Mouse (Mus musculus) c-Kit-positive CD71-positive TER-119-negative erythroid progenitor cells, embryonic 14.5 days (primary cell): ENCODE measurements at regions not wholly inside any gene's neighbourhood (a gene's known extent, or its start where the extent isn't known, plus 50 kb on each side); places are given as distances from the start of the nearest gene placed in this dataset.

Source experiments
- DNase-seq: peaks from one replicate; pipeline ENCODE4 v3.0.0-alpha.2; 2013; ENCODE audit warnings: low read depth

DNA sequence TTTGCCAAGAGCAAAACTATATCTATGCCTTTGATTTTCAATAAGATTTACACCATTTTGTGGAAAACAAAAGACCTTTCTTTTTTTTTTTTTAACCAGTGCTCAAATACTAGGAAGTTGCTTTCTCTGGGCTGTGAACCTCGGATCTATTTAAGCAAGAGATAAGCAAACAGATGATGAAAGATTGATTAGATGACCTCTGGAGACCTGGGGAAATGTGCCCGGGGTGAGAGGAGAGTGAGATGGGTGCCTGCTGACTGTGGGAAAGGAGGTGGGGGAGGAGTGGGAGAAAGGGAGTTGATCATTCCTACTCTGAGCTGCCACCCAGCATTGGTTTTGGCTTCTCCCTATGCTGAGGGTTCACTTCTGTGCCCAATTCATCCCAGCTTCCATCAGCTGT is 595.3 kb downstream of the Epha4 start:
- DNase-seq = no peak

DNA sequence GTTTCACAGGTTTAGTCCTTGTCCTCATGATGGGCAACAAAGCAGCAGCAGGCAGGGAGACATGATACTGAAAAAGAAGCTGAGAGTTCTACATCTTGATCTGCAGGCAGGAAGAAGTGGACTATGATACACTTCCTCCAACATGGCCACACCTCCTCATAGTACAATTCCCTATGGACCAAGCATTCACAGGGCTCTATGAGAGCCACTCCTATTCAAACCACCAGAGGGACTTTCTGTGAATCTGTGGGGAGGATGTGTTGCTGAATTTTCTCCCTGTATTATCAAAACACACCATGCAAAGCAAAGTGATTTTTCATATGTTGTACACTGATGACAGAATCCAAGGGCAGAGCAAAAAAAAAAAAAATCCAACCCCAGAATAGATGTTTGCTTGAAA is 594.3 kb downstream of the Epha4 start:
- DNase-seq = no peak

DNA sequence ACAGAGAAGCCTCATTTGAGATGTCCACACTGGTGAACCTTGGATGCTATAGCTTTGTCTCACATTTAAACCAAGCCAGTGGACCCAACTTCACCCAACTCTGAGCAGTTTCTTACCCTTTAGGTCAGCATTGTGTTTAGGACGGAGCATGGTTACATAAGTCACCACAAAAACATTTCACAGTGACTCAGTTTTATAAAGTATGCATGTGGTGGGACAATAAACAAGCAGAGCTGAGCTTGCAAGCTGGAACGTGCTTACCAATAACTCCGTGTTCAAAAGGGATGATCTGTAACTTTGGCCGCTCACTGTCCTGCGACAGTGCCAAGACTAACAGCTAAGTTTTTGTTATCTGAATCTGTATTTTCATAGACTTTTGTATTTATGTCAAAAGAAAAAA is 587.8 kb downstream of the Epha4 start:
- no peak for DNase-seq

DNA sequence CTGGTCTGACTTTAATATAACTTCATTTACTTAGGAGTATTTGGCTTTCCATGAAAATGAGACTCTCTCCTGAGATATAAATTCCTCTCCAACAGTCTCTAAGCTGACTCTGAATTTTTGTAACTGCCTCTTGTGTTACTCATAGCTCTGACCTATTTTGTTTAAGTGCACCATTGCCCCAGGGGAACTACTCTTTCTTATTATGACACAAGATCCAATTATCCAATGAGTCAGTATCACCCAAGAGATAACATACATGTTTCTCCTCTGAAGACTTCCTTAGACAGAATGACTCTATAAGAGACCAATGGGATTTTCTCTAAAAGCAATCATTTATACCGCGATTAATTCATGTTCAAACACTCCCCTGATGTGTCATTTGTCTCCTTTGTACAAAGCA is 586.9 kb downstream of the Epha4 start:
- no peak for DNase-seq

DNA sequence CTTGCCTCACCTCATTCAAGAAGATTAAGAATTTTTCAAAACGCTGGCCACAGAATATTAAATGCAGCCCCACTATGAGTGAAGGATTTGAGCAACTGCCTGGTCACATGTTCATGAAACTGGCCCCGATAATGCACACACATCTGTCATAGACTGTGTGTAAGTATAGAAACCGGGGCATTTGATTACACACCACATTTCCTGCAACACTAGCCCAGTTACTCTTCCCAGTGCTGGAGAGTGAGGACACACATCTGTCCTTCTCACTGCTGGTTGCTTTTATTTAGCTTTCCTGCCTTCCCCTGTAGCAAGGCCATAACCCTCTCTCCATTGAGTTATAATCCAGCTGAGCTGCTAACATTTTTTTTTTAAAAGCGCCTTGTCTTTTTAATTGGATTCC is 581.4 kb downstream of the Epha4 start:
- DNase-seq = no peak

DNA sequence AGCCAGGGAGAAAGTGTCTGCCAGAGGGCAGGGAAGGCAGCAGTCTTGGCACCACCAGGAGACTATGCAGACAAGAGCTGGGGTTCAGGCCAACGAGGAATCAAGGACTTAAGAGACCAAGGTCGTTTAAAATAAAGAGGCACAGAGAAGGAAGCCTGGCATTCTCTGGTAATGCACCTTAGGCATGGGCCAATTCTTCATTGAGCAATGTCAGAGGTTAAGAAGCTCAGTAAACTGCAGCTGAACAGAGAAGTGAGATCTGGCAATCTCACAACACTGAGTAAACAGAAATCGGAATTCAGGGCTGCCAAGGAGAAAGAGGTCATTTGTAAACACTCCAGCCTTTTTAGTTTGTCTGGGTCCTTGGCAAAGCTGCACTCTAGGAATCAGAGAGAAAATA is 572.2 kb downstream of the Epha4 start:
- DNase-seq = no peak

DNA sequence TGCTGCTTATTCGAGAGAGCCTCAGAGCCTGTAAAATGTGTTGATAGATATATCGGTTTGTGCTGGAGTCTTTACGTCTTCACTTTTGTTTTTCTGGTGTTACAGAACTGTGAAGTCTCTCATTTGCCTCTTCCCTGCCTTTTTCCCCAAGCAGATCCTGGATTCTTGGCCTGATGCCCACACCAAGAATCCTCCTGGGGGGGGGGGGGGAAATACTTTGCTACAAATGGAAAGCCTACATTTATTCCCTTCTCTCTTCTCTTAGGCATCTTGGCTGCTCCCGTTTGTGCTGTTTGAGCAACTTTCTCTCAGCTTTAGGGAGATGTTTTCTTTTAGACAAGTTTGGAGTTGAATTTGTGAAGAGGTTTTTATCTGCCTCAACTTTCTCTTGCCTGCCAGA is 570.8 kb downstream of the Epha4 start:
- no peak for DNase-seq

DNA sequence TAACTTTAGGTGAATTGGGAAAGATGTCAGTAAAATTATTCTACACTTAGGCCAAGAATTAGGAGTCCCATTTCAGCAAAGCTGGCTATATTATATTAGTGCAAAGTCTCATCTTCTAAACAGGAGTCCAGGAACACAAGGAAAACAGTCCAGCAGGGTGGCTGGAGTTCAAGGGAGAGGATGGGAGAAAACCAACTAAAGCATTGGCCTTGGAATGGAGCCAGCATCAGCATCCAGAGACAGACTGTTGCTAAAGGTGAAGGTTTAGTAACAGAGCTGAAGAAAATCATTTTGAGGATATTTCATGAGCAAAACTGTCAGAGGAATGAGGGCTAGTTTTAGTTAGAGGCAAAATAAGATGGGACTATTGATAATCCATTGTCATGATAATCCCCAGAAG is 559.9 kb downstream of the Epha4 start:
- DNase-seq = no peak

DNA sequence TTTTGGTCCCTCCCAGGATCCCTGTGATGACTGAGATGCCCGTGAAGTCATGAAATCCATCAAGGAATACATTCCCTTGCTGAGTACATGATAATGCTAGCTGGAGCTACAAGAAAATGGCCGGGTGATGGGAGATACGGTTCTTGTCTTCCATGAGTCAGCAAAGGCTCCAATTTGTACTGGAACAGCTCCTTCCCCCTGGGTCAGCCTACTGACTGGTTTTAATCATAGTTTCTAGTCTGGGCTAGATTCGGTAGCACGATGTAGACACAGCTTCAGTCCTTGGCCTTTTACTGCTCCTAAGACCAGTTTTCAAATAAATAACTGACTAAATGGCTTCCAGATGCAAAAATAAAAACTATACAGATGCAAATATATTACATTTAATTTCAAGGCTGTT is 557.5 kb downstream of the Epha4 start:
- no peak for DNase-seq

DNA sequence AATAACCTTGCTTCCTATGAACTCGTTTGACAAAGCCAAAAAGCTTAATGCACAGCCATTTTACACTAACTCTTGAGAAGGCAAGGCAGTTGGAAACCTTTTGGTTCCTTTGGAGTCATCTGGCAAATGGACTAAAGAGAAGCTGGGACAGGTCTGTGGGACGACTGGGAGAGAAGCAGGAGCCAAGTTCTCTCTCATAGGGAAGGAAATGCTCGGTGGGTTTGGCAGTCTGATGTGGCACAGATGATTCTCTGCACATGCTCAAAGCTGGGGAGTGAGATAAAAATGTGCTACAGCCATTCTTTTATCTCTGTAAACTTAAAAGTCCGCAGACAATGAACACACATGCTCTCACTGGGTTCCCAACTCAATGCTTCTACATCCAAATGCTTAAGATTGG is 556.2 kb downstream of the Epha4 start:
- no peak for DNase-seq

DNA sequence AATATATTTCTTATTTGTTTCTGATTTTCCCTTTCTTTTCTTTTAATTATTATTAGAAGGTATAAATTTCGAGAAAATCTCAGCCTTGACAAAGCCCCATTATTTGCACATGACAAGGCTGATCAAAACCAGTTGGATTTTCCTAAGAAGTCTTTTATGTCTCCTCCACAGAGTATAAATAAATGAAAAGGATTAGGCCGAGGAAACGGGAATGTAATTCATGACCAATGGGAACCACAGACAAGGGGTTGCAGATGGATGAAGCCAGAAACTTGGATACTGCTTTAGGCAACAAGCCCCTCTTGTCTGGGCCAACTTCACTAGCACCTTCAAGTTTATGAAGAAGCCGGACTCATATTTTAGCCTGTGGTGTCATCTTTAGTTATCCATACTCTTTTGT is 542.4 kb downstream of the Epha4 start:
- DNase-seq = no peak

DNA sequence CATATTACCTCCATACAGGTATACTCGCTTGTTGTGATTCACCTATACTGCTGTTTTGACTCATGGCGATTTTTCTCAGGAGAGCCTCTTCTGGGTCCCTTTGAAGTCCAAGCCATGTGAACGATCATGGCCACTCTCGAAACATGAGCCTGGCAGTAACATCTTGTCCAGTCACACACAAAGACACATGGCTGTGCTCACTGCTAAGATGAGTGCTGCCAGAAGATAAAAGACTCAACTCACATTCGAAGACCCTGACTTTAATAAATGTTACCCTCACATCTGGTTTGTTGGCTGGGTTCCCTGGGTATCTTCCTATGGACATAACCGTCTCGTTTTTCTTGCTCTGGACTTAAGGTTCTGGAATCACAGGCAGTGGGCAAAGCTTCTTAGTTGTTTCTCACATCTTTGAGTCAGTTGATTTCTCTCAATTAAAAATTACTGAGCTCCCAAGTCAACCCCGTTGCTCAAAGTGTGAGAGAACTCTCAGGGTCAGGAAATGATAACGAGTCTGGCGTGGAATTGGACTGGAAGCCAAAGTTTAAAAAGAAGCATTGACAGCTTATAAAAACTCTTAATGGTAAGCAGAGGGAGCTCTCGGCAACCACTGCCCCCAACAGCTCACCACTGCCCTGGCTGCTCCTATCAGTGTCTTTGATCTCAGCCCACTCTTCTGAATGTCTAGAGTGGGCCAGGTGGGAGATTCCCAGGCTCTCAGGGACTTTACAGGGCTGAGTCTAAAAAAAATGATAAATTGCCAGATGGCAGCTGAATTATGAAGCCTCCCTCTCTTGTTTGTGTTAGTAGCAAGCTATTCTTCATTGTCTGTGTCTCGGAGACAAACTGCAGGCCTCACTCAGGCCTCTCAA is 539.6 kb downstream of the Epha4 start:
- no peak for DNase-seq

DNA sequence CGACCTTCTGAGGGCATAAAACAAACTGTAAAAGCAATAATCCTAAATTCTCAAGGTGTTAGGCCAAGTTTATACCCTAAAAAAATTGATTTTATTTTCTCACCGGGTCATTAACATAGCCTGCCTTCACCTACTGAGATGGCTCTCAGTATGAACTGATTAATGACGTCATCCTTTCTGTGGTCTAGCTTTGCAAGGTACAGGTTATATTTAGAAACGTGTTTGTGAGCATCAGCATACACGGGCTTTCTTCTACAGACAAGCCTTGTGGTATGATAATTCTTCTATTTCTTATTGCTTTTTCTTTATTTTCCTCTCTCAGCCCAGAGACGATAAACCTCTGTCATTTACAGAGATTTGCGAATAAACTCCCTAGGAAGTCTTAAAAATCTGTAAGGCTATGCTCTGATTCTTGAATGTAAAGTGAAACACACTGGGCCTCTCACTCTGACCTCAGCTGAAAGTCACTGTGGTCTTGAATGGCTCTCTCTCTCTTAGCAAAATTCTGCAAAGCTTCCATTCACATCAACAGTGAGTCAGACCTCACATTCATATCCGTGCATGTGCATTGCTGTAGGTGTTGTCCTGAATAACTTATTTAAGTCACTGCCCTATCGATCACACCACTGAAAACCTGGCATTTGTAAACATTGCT is 534.3 kb downstream of the Epha4 start:
- DNase-seq = no peak

DNA sequence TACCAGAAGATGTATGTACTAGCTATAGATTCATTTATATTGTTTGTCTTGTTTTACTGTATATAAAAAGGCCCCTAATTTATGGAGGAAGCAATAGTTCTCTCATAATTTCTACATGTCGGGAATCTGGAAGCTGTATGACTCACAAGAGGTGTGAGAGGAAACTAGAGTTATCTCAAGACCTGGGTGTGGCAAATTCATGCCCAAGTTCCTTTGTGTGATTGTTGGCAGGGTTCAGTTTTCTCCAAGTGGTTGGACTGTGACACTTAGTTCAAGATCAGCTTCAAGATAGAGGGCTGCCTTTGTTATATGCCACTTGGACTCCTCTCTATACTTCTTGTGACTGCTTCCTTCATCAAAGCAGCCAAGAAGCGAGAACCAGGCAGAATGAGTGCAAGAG is 521.1 kb downstream of the Epha4 start:
- no peak for DNase-seq

DNA sequence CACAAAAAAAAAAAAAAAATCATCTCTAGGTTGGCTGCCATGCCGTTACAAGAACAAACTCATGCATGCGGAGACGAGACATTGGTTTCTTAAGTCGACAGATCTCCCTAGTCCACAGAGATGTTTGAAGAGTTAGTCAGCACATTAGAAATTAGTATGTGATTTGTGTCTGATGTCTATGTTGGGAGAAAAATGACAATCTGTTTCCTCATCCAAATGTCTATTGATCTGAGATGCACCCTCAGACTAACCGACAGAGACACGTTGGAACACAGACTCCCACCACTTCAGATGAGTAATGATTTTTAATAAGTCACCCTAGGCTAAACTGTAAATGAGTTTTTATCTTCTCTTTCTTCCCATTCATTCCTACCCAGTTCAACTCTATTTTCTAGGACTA is 506.9 kb downstream of the Epha4 start:
- no peak for DNase-seq

DNA sequence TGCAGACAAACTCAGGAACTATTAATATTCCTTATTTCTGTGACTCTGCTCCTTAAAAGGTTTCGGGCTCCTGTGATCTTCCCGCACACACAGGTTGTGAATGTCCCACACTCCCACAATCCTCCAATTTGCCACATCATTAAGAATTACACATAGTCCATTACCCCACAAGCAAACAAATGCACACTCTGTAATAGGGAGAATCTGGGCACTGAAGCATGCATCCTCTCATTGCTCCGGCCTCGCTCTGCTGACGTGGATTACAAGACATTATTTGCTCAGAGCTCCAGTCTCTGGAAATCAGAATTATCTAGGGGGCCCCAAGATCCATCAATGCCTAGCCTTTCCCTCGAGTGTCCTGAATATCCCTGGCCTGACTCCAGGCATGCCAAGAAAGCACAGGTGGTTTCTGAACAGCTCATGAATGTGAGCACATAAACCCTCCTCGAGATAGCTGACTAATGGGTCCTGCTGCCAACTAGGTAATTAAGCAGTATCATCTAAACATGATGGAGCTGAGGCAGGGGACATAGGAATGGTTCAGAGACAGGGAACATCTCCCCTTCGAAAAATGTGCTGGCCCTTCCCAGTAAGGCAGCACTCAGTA is 504.2 kb downstream of the Epha4 start:
- no peak for DNase-seq

DNA sequence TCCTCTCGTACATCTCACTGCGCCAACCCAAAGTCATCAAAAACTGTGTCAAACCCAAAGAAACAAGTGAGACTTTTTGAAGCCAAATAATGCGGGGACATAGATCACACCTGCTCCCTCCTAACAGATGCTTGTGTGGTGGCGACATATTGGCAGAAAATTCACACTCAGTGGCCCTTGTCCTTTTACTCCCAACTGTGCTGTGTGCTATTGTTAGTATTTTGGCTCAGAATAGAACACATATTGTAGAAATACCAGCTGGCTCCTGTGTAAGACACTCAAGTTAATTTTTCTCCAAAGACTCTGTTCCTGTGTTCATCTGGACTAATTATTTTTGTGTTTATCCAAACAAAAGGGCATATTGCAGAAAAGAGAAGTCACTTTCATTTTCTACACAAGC is 487.2 kb downstream of the Epha4 start:
- DNase-seq = no peak

DNA sequence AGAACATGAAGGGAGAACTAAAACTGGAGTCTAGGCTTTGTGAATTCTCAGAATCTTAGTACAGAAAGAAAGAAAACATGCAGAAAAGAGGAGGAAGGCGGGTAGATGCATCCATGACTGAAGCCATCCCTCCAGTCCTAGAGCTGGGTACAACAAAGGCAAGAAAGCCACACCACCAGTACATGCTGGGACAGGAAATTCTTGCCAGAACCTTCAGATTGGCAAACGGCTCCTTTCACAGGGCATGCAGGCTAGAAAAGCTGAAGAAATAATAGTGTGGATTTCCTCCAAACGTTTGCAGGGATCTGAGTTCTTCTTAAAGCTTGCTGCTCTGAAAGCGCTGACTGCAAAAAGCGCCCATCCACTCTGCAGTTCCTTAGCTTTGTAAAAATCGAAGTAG is 486.7 kb downstream of the Epha4 start:
- no peak for DNase-seq

DNA sequence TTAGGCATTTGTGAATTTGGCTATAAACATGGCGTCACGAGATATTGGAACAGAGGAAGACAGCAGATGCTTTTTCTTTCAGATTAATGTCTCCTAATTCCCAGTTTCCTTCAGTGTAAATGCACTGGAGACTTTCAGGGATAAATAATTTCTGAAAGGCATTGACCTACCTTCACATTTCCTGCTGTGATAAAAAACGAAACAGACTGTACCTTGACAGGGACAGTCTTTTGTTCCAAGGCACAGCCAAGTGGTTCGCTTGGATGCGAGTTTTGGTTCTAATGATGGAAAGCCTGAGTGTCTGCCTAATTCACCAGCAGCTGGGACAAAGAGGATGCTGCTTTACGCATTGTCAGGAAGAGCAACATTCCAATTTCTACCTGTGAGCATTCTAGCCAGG is 485.8 kb downstream of the Epha4 start:
- DNase-seq = no peak

DNA sequence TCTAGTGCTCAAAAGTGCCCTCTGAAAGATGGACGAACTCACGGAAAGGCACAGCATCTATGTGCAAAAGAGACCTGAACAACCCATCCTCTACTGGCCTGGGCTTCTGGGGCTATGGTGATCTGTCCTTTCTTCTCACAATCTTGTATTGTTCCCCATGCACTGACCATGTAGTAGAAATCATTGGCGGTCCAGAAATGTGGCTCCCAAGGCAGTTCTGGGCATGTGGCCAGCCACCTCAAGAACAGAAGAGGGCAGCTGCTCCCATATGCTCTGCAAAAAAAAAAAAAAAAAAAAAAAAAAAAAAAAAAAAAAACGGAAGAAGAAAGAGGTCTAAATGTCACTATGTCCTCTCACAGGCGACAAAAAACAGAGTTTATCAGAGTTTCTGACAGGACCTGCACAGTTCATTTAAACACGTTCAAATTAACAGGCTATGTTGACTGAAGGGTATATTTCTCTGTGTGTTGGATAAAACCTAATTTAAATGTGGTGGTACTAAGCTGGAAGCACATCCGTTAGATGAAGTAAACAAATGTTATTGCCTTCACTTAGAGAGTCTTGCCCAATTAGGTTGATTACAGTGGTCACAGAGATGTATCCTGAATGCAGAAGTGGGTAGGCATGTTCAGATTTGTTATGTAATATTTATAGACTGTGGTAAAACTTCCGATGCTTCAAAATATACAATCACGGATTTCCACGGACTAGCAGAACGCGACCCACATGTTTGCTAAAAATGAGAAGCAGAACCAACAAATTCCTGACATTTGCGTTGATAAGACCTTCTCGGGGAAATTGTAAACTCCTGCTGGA is 470.9 kb downstream of the Epha4 start:
- no peak for DNase-seq

DNA sequence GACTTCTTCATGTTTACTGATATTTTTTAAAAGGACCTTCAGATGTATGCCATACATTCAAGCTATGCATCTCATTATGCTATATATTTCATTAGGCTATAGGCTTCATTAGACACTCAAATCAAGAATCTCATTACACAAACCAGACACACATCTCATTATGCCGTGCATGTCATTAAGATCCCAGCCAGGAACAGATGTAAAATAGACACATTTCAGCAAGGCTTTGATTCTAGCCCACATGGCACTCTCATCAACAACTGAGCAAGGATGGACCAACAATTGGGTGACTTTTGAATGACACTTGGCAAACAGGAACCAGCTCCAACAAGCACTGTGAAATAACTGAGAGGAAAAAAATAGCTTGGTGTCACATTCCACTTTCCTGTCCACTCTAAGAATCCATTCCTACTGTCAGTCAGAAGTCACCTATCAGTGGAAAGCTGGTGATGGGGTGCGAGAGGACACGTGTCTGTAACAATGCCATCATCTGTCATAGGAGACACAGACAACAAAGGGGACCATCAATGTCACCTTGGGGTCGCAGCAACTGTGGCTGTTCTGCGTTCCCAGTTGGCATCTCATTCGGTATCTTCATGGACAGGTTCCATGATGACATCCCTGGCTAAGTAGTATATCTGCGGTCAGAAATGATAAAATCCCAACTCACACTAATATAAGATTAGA is 466.0 kb downstream of the Epha4 start:
- DNase-seq = no peak

DNA sequence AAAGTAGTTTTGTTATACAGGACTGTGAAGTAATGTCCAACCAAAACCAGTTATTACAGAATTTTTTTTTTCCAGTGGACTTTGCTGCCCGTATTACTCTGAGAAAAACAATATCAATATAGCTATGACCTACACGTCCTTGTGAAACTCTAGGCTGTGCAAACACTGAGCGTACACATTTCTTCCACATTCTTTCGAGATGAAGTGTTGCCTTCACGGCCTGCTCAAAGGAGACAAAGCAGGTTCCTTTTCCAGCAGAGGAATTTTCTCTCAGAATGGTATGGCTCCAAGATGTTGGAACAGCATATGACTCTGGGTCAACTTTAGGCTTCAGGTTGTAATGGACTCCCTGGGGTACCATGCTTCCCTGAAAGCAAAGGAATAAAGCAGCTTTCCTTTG is 463.6 kb downstream of the Epha4 start:
- DNase-seq = no peak
